Mouse (Mus musculus): ENCODE data around the gene Prr3. TPM values are rescaled to one million over a fixed set of nuclear protein-coding genes. Genes with fewer than 3 reads are reported as not detected.

The Prr3 gene
- polyA plus RNA-seq, 1 experiment from 2014 or later: 44.4 TPM

GRCm38 (mm10) chr17:35932608-35933007, 47.4 kb downstream of the Prr3 start:
- H3K4me3 ChIP-seq (ENCODE audit: low read depth, low read length): no peak overlapping the region
- H3K27ac ChIP-seq (ENCODE audit: low read depth, low read length): no peak overlapping the region
- H3K4me2 ChIP-seq (ENCODE audit: low read depth): no peak overlapping the region
- DNase-seq (ENCODE audit: low spot score): no peak
- H3K4me1 ChIP-seq (ENCODE audit: control insufficient read depth, insufficient read depth, low read length): no peaks in the 10 kb centered on the region
- ATAC-seq (ENCODE audit: insufficient read depth, low FRiP score, low TSS enrichment): no peak
- H3K36me3 ChIP-seq (ENCODE audit: control insufficient read depth, insufficient read depth, low read length): peaks cover 24% of the 10 kb centered on the region
- H3K9ac ChIP-seq (ENCODE audit: low read length): no peak overlapping the region
- 92% methylated on average over 4 of the region's 4 CpGs for WGBS
- H3K9me3 ChIP-seq (ENCODE audit: control insufficient read depth, low read length): no peaks in the 10 kb centered on the region
- H3K27me3 ChIP-seq (ENCODE audit: control insufficient read depth, insufficient read depth, low read length): no peaks in the 10 kb centered on the region

DNA sequence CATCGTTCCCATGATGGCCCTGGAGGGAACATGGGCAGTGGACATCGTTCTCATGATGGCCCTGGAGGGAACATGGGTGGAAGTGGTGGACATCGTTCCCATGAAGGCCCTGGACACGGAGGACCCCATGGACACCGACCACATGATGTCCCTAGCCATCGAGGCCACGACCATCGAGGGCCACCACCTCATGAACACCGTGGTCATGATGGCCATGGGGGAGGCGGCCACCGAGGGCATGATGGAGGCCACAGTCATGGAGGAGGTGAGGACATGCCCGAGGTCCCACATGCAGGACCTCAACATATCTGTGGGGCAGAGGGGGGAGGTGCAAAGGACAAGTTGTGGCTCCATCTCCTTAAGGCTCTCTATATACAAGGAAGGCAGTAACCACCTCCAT, 49.4 kb downstream of the Prr3 start:
- 96% methylated on average over 12 of the region's 12 CpGs for WGBS
- Histone ChIP-seq H3K4me2 (ENCODE audit: low read depth) (no peak overlapping the region), H3K4me3 (ENCODE audit: low read depth, low read length) (no peak overlapping the region), H3K4me1 (ENCODE audit: control insufficient read depth, insufficient read depth, low read length) (no peaks in the 10 kb centered on the region), H3K9me3 (ENCODE audit: control insufficient read depth, low read length) (no peaks in the 10 kb centered on the region), H3K27me3 (ENCODE audit: control insufficient read depth, insufficient read depth, low read length) (no peaks in the 10 kb centered on the region), H3K9ac (ENCODE audit: low read length) (no peak overlapping the region), H3K27ac (ENCODE audit: low read depth, low read length) (no peak overlapping the region), H3K36me3 (ENCODE audit: control insufficient read depth, insufficient read depth, low read length) (peaks cover 30% of the 10 kb centered on the region)
- ATAC-seq (ENCODE audit: insufficient read depth, low FRiP score, low TSS enrichment) (no peak), DNase-seq (ENCODE audit: low spot score) (no peak)

DNA sequence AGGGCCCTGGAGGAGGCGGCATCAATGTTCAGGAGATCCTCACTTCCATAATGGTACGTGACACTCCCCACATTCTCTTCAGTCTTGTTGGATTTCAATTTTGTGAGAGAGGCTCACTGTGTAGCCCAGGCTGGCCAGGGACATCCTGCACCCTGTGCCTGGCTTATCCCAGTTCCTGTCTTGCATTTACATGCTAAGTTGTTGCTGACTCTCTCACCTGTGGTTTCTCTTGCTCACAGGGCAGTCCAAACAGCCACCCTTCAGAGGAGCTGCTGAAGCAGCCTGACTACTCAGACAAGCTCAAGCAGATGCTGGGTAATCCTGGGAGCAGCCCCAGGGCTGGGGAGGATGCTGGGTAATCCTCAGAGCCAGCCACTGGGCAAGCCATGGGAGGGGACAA, 50.5 kb downstream of the Prr3 start:
- Histone ChIP-seq H3K4me3 (ENCODE audit: low read depth, low read length) (no peak overlapping the region), H3K27ac (ENCODE audit: low read depth, low read length) (no peak overlapping the region), H3K9me3 (ENCODE audit: control insufficient read depth, low read length) (no peaks in the 10 kb centered on the region), H3K4me1 (ENCODE audit: control insufficient read depth, insufficient read depth, low read length) (no peaks in the 10 kb centered on the region), H3K27me3 (ENCODE audit: control insufficient read depth, insufficient read depth, low read length) (no peaks in the 10 kb centered on the region), H3K4me2 (ENCODE audit: low read depth) (no peak overlapping the region), H3K9ac (ENCODE audit: low read length) (no peak overlapping the region), H3K36me3 (ENCODE audit: control insufficient read depth, insufficient read depth, low read length) (peaks cover 32% of the 10 kb centered on the region)
- 91% methylated on average over 2 of the region's 2 CpGs for WGBS
- ATAC-seq (ENCODE audit: insufficient read depth, low FRiP score, low TSS enrichment) (no peak), DNase-seq (ENCODE audit: low spot score) (no peak)

- 90% methylated on average over 1 of the region's 1 CpGs for WGBS
- DNase-seq (ENCODE audit: low spot score) (no peak), ATAC-seq (ENCODE audit: insufficient read depth, low FRiP score, low TSS enrichment) (no peak)
- H3K4me3 ChIP-seq (ENCODE audit: low read depth, low read length): no peak overlapping the region
- no peak overlapping the region for H3K27ac ChIP-seq (ENCODE audit: low read depth, low read length)
- no peak overlapping the region for H3K4me2 ChIP-seq (ENCODE audit: low read depth)
- H3K9me3 ChIP-seq (ENCODE audit: control insufficient read depth, low read length): no peaks in the 10 kb centered on the region; the same call in 1 of the 2 replicates
- H3K4me1 ChIP-seq (ENCODE audit: control insufficient read depth, insufficient read depth, low read length): no peaks in the 10 kb centered on the region
- no peaks in the 10 kb centered on the region for H3K27me3 ChIP-seq (ENCODE audit: control insufficient read depth, insufficient read depth, low read length)
- peaks cover 42% of the 10 kb centered on the region for H3K36me3 ChIP-seq (ENCODE audit: control insufficient read depth, insufficient read depth, low read length)
- H3K9ac ChIP-seq (ENCODE audit: low read length): no peak overlapping the region
Observed at GRCm38 (mm10) chr17:35927471-35927870, 52.6 kb downstream of the Prr3 start.

GRCm38 (mm10) chr17:35923281-35923680, 56.8 kb downstream of the Prr3 start:
- no peak overlapping the region for H3K9ac ChIP-seq (ENCODE audit: low read length)
- no peak for DNase-seq (ENCODE audit: low spot score)
- 92% methylated on average over 4 of the region's 4 CpGs for WGBS
- no peak overlapping the region for H3K4me2 ChIP-seq (ENCODE audit: low read depth)
- H3K36me3 ChIP-seq (ENCODE audit: control insufficient read depth, insufficient read depth, low read length): peaks cover 24% of the 10 kb centered on the region
- no peaks in the 10 kb centered on the region for H3K27me3 ChIP-seq (ENCODE audit: control insufficient read depth, insufficient read depth, low read length)
- H3K9me3 ChIP-seq (ENCODE audit: control insufficient read depth, low read length): no peaks in the 10 kb centered on the region; the same call in 1 of the 2 replicates
- no peak overlapping the region for H3K4me3 ChIP-seq (ENCODE audit: low read depth, low read length)
- H3K4me1 ChIP-seq (ENCODE audit: control insufficient read depth, insufficient read depth, low read length): peaks cover 12% of the 10 kb centered on the region
- H3K27ac ChIP-seq (ENCODE audit: low read depth, low read length): no peak overlapping the region
- ATAC-seq (ENCODE audit: insufficient read depth, low FRiP score, low TSS enrichment): no peak

DNA sequence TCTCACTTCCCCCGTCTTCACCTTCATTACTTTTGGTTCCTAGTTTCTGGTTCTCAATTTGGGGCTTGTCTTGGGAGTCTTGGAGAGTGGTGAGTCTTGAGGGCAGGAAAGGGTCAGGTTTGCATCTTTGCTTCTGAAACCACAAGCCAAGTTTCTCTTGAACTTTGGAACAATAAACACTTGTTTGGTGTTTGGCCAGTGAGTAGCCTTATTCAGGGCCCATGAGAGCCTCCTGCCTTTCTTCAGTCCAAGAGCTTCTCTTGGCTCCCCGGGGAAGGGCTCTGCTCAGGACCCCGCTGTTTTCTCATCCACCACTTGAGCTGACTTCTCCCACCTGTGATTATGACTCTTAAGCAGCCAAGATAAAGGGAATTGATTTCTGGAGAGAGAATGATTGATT, 57.5 kb downstream of the Prr3 start:
- H3K4me1 ChIP-seq (ENCODE audit: control insufficient read depth, insufficient read depth, low read length): peaks cover 12% of the 10 kb centered on the region
- H3K9me3 ChIP-seq (ENCODE audit: control insufficient read depth, low read length): no peaks in the 10 kb centered on the region; the same call in 1 of the 2 replicates
- no peak overlapping the region for H3K9ac ChIP-seq (ENCODE audit: low read length)
- ATAC-seq (ENCODE audit: insufficient read depth, low FRiP score, low TSS enrichment) (no peak), DNase-seq (ENCODE audit: low spot score) (no peak)
- WGBS: 89% methylated on average over 3 of the region's 3 CpGs
- no peak overlapping the region for H3K4me2 ChIP-seq (ENCODE audit: low read depth)
- H3K36me3 ChIP-seq (ENCODE audit: control insufficient read depth, insufficient read depth, low read length): peaks cover 19% of the 10 kb centered on the region
- no peak overlapping the region for H3K4me3 ChIP-seq (ENCODE audit: low read depth, low read length)
- H3K27me3 ChIP-seq (ENCODE audit: control insufficient read depth, insufficient read depth, low read length): no peaks in the 10 kb centered on the region
- H3K27ac ChIP-seq (ENCODE audit: low read depth, low read length): no peak overlapping the region

MicroRNAs encoded within 50 kb of the gene (microRNA counts, 519-probe panel; counts per million panel counts)
- microRNA mmu-miR-877: 171 counts per million, percentile 57 among the panel's probes with 10 or more counts

Small RNA genes within 50 kb of the gene (microRNA-seq; reads per million reads assigned to microRNA genes)
- gene Mir877: 139 reads per million, percentile 55 among the genes with 10 or more reads in this experiment

Other genes starting within 250 kb of the Prr3 start
- 2.0 and 2.8 TPM in 2 replicates for gene Ier3, start 158.6 kb downstream of the Prr3 start, polyA plus RNA-seq (2014; fragmentation: Nextera tagmentation; extraction: Ambion mirVana)
- 48.5 and 52.3 TPM in 2 replicates for gene Flot1, start 157.0 kb downstream of the Prr3 start, polyA plus RNA-seq (2014; fragmentation: Nextera tagmentation; extraction: Ambion mirVana)
- gene Tubb5, start 141.9 kb downstream of the Prr3 start, polyA plus RNA-seq (2014; fragmentation: Nextera tagmentation; extraction: Ambion mirVana): 1,543 and 1,545 TPM in 2 replicates
- gene Mdc1, start 138.7 kb downstream of the Prr3 start, polyA plus RNA-seq (2014; fragmentation: Nextera tagmentation; extraction: Ambion mirVana): 15.0 and 18.3 TPM in 2 replicates
- 47.3 and 50.3 TPM in 2 replicates for gene Nrm, start 118.9 kb downstream of the Prr3 start, polyA plus RNA-seq (2014; fragmentation: Nextera tagmentation; extraction: Ambion mirVana)
- gene Ppp1r18, start 114.6 kb downstream of the Prr3 start, polyA plus RNA-seq (2014; fragmentation: Nextera tagmentation; extraction: Ambion mirVana): 34.9 and 39.3 TPM in 2 replicates
- gene Dhx16, start 100.4 kb downstream of the Prr3 start, polyA plus RNA-seq (2014; fragmentation: Nextera tagmentation; extraction: Ambion mirVana): 42.9 and 51.3 TPM in 2 replicates
- gene 2310061I04Rik, start 82.8 kb downstream of the Prr3 start, polyA plus RNA-seq (2014; fragmentation: Nextera tagmentation; extraction: Ambion mirVana): 23.7 and 28.5 TPM in 2 replicates
- 213 and 214 TPM in 2 replicates for gene Atat1, start 70.2 kb downstream of the Prr3 start, polyA plus RNA-seq (2014; fragmentation: Nextera tagmentation; extraction: Ambion mirVana)
- 67.9 and 72.0 TPM in 2 replicates for gene Mrps18b, start 63.8 kb downstream of the Prr3 start, polyA plus RNA-seq (2014; fragmentation: Nextera tagmentation; extraction: Ambion mirVana)
- gene Ppp1r10, start 63.8 kb downstream of the Prr3 start, polyA plus RNA-seq (2014; fragmentation: Nextera tagmentation; extraction: Ambion mirVana): 48.9 and 49.3 TPM in 2 replicates
- 103 and 113 TPM in 2 replicates for gene Abcf1, start 10.5 kb downstream of the Prr3 start, polyA plus RNA-seq (2014; fragmentation: Nextera tagmentation; extraction: Ambion mirVana)
- 35.7 and 36.5 TPM in 2 replicates for gene Gnl1, start 385 bp downstream of the Prr3 start, polyA plus RNA-seq (2014; fragmentation: Nextera tagmentation; extraction: Ambion mirVana)
- gene H2-T24, start 40.3 kb upstream of the Prr3 start, polyA plus RNA-seq (2014; fragmentation: Nextera tagmentation; extraction: Ambion mirVana): 3.5 and 3.6 TPM in 2 replicates
- gene H2-T23, start 52.6 kb upstream of the Prr3 start, polyA plus RNA-seq (2014; fragmentation: Nextera tagmentation; extraction: Ambion mirVana): 2.7 and 3.0 TPM in 2 replicates
- 9.2 and 10.2 TPM in 2 replicates for gene H2-T22, start 62.5 kb upstream of the Prr3 start, polyA plus RNA-seq (2014; fragmentation: Nextera tagmentation; extraction: Ambion mirVana)
- not detected in 2 replicates for gene Gm6034, start 62.7 kb upstream of the Prr3 start, polyA plus RNA-seq (2014; fragmentation: Nextera tagmentation; extraction: Ambion mirVana)
- gene Gm11127, start 78.1 kb upstream of the Prr3 start, polyA plus RNA-seq (2014; fragmentation: Nextera tagmentation; extraction: Ambion mirVana): not detected in 2 replicates
- gene Gm19684, start 141.4 kb upstream of the Prr3 start, polyA plus RNA-seq (2014; fragmentation: Nextera tagmentation; extraction: Ambion mirVana): not detected in 2 replicates
- not detected in 2 replicates for gene Gm7030, start 149.2 kb upstream of the Prr3 start, polyA plus RNA-seq (2014; fragmentation: Nextera tagmentation; extraction: Ambion mirVana)
- not detected in 2 replicates for gene Gm8909, start 188.3 kb upstream of the Prr3 start, polyA plus RNA-seq (2014; fragmentation: Nextera tagmentation; extraction: Ambion mirVana)
- not detected in 2 replicates for gene H2-T3, start 210.1 kb upstream of the Prr3 start, polyA plus RNA-seq (2014; fragmentation: Nextera tagmentation; extraction: Ambion mirVana)